Mouse (Mus musculus) forebrain, embryonic 14.5 days (tissue): Measurements from ENCODE around the gene Slc17a8. TPM values are rescaled to one million over a fixed set of nuclear protein-coding genes. Genes with fewer than 3 reads are reported as not detected.

ENCODE experiments used
- ATAC-seq: fragments of 200-750 bp; cut with Nextera tagmentation; 2 replicates; pipeline ENCODE4 v1.8.0; 2017; ENCODE audit warnings: mild to moderate bottlenecking, moderate library complexity
- DNase-seq: peaks from one replicate; pipeline ENCODE4 v3.0.0-alpha.2; 2015; ENCODE audit warnings: low spot score
- H3K27ac ChIP-seq: fragments of 300-500 bp; sonication (generic); 2 replicates; pipeline ENCODE4 v1.5.1; 2014; ENCODE audit warnings: low read depth, mild to moderate bottlenecking, control low read depth, low read length, moderate library complexity
- H3K27me3 ChIP-seq: fragments of 300-500 bp; sonication (generic); replicated peaks from 2 replicates; pipeline ENCODE4 v1.6.1; 2014; ENCODE audit warnings: low read length, control low read depth, mixed read lengths; ENCODE audit not compliant: control insufficient read depth, insufficient read depth
- H3K36me3 ChIP-seq: fragments of 300-500 bp; sonication (generic); 2 replicates; pipeline ENCODE4 v1.6.1; 2014; ENCODE audit warnings: low read length, control low read depth; ENCODE audit not compliant: control insufficient read depth, insufficient read depth
- H3K4me1 ChIP-seq: fragments of 300-500 bp; sonication (generic); 2 replicates; pipeline ENCODE4 v1.6.1; 2014; ENCODE audit warnings: antibody characterized with exemption, low read length, control low read depth; ENCODE audit not compliant: control insufficient read depth, insufficient read depth
- H3K4me2 ChIP-seq: fragments of 300-500 bp; sonication (generic); 2 replicates; pipeline ENCODE4 v1.6.1; 2014; ENCODE audit warnings: mild to moderate bottlenecking, control low read depth, low read length
- H3K4me3 ChIP-seq: fragments of 300-500 bp; sonication (generic); 2 replicates; pipeline ENCODE4 v1.5.1; 2014; ENCODE audit warnings: low read depth, low read length, control low read depth
- H3K9ac ChIP-seq: fragments of 300-500 bp; sonication (generic); 2 replicates; pipeline ENCODE4 v1.6.1; 2014; ENCODE audit warnings: mild to moderate bottlenecking, low read length, control low read depth, moderate library complexity
- H3K9me3 ChIP-seq: fragments of 300-500 bp; sonication (generic); replicated peaks from 2 replicates; pipeline ENCODE4 v1.6.1; 2016; ENCODE audit warnings: low read length, control low read depth, mixed read lengths; ENCODE audit not compliant: control insufficient read depth
- WGBS: fragments of 180-500 bp; shearing (Covaris S2); extraction: QIAGEN DNeasy Blood & Tissue Kit; methylation state at CpG from one replicate; pipeline ENCODE4 v1.1.7; 2014; 5-methylcytosine and 5-hydroxymethylcytosine counted together
- polyA plus RNA-seq: library from polyadenylated mRNA; unstranded; fragments of >200 nt; fragmentation: Nextera tagmentation; extraction: Ambion mirVana; gene quantifications from 2 replicates; pipeline ENCODE4 v1.2.1, GENCODE M21; 2014

Gene Slc17a8
- polyA plus RNA-seq, 1 experiment from 2014 or later, result 0.11 TPM

DNA sequence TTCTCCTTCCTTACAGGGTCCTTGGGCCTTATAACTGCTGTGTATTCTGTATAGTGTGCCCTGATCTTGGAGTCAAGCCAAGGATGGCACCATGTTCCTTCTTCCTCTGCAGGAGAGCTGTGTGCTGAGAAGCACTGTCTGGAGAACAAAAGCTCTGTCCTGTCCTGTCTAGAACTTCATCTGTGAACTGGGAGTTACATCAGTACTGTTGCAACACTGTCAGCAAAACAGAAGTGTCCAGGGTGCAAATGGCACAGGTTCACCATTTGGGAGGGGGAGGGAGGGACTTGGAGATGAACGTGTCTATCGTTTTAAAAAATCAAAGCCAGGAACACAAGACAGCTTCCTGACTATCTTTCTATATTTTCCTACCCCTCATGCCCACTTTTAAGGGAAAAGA is 89.1 kb downstream of the Slc17a8 start:
- ATAC-seq, result no peak
- no peak overlapping the region for H3K27ac ChIP-seq
- H3K36me3 ChIP-seq, result no peaks in the 10 kb centered on the region
- peaks cover 3% of the 10 kb centered on the region; the same call in 1 of the 2 replicates for H3K4me1 ChIP-seq
- WGBS, result 95% methylated on average over 2 of the region's 2 CpGs
- H3K4me2 ChIP-seq, result no peak overlapping the region
- H3K9me3 ChIP-seq, result no peaks in the 10 kb centered on the region
- H3K4me3 ChIP-seq, result no peak overlapping the region
- no peak for DNase-seq
- H3K9ac ChIP-seq, result no peak overlapping the region
- H3K27me3 ChIP-seq, result no peaks in the 10 kb centered on the region

GRCm38 (mm10) chr10:89531194-89531634 is 89.8 kb downstream of the Slc17a8 start:
- Histone ChIP-seq H3K4me1 (peaks cover 3% of the 10 kb centered on the region; the same call in 1 of the 2 replicates), H3K27me3 (no peaks in the 10 kb centered on the region), H3K36me3 (no peaks in the 10 kb centered on the region), H3K9ac (no peak overlapping the region), H3K9me3 (no peaks in the 10 kb centered on the region), H3K4me3 (no peak overlapping the region), H3K27ac (no peak overlapping the region), H3K4me2 (no peak overlapping the region)
- ATAC-seq, result peak; percentile 61; the same call in 1 of the 2 replicates
- 18% methylated on average over 5 of the region's 5 CpGs for WGBS
- DNase-seq, result peak; percentile 78

GRCm38 (mm10) chr10:89527054-89527453 is 94.0 kb downstream of the Slc17a8 start:
- H3K4me1 ChIP-seq, result no peaks in the 10 kb centered on the region; the same call in 1 of the 2 replicates
- no peaks in the 10 kb centered on the region for H3K9me3 ChIP-seq
- no peak overlapping the region for H3K4me3 ChIP-seq
- no peak overlapping the region for H3K4me2 ChIP-seq
- H3K27ac ChIP-seq, result no peak overlapping the region
- DNase-seq (no peak), ATAC-seq (no peak)
- WGBS, result 82% methylated on average over 5 of the region's 5 CpGs
- no peaks in the 10 kb centered on the region for H3K27me3 ChIP-seq
- H3K36me3 ChIP-seq, result no peaks in the 10 kb centered on the region
- H3K9ac ChIP-seq, result no peak overlapping the region

GRCm38 (mm10) chr10:89525823-89526222 is 95.2 kb downstream of the Slc17a8 start:
- Histone ChIP-seq H3K4me3 (no peak overlapping the region), H3K9ac (no peak overlapping the region), H3K4me1 (no peaks in the 10 kb centered on the region; the same call in 1 of the 2 replicates), H3K36me3 (no peaks in the 10 kb centered on the region), H3K27me3 (no peaks in the 10 kb centered on the region), H3K27ac (no peak overlapping the region), H3K4me2 (no peak overlapping the region), H3K9me3 (no peaks in the 10 kb centered on the region)
- WGBS, result 12% methylated on average over 2 of the region's 2 CpGs
- DNase-seq, result no peak
- ATAC-seq, result no peak

Other genes starting within 250 kb of the Slc17a8 start
- gene Gas2l3, start 177.3 kb downstream of the Slc17a8 start, polyA plus RNA-seq, result 7.7 and 12.3 TPM in 2 replicates
- gene Nr1h4, start 87.7 kb downstream of the Slc17a8 start, polyA plus RNA-seq, result 0.14 and 0.17 TPM in 2 replicates
- gene Scyl2, start 65.0 kb upstream of the Slc17a8 start, polyA plus RNA-seq, result 17.1 and 20.2 TPM in 2 replicates
- gene Actr6, start 111.0 kb upstream of the Slc17a8 start, polyA plus RNA-seq, result 63.3 and 71.0 TPM in 2 replicates
- gene Uhrf1bp1l, start 123.7 kb upstream of the Slc17a8 start, polyA plus RNA-seq, result 26.8 and 29.1 TPM in 2 replicates